Mouse (Mus musculus) common myeloid progenitor, adult 5-6 weeks (primary cell): ENCODE measurements around the gene Myo3b. TPM values are rescaled to one million over a fixed set of nuclear protein-coding genes. Genes with fewer than 3 reads are reported as not detected.

ENCODE experiments used
- ATAC-seq: replicated peaks from 2 replicates; pipeline ENCODE4 v1.8.0; 2016; ENCODE audit warnings: low read depth, mild to moderate bottlenecking, moderate TSS enrichment, inconsistent platforms; ENCODE audit not compliant: poor library complexity, severe bottlenecking
- total RNA-seq: library from RNA; stranded (forward); fragments of 200-1000, 187-1606 nt; gene quantifications from 2 replicates; pipeline ENCODE4 v1.2.3, GENCODE M21; 2017

Gene Myo3b
- total RNA-seq, 1 experiment from 2014 or later = not detected

- no peak for ATAC-seq
Measured at GRCm38 (mm10) chr2:70339501-70339900, 300.6 kb downstream of the Myo3b start.

GRCm38 (mm10) chr2:70340224-70340623, 301.3 kb downstream of the Myo3b start:
- ATAC-seq = no peak

GRCm38 (mm10) chr2:70345126-70345525, 306.2 kb downstream of the Myo3b start:
- no peak for ATAC-seq

GRCm38 (mm10) chr2:70347511-70347910, 308.6 kb downstream of the Myo3b start:
- no peak for ATAC-seq

GRCm38 (mm10) chr2:70348793-70349553, 310.0 kb downstream of the Myo3b start:
- ATAC-seq = no peak

- ATAC-seq = no peak
Measured at GRCm38 (mm10) chr2:70352435-70353165, 313.7 kb downstream of the Myo3b start.

- no peak for ATAC-seq
Measured at GRCm38 (mm10) chr2:70354056-70354455, 315.1 kb downstream of the Myo3b start.

GRCm38 (mm10) chr2:70355026-70355425, 316.1 kb downstream of the Myo3b start:
- ATAC-seq = no peak

GRCm38 (mm10) chr2:70369421-70369820, 330.5 kb downstream of the Myo3b start:
- no peak for ATAC-seq

- no peak for ATAC-seq
Measured at GRCm38 (mm10) chr2:70379341-70379740, 340.4 kb downstream of the Myo3b start.

- ATAC-seq = no peak
Measured at GRCm38 (mm10) chr2:70379939-70380338, 341.0 kb downstream of the Myo3b start.

GRCm38 (mm10) chr2:70388645-70389044, 349.7 kb downstream of the Myo3b start:
- ATAC-seq = no peak

GRCm38 (mm10) chr2:70389162-70389561, 350.2 kb downstream of the Myo3b start:
- ATAC-seq = no peak

GRCm38 (mm10) chr2:70397734-70398276, 358.9 kb downstream of the Myo3b start:
- ATAC-seq = no peak

- ATAC-seq = no peak
Measured at GRCm38 (mm10) chr2:70399441-70400115, 360.7 kb downstream of the Myo3b start.

GRCm38 (mm10) chr2:70400321-70400720, 361.4 kb downstream of the Myo3b start:
- no peak for ATAC-seq

GRCm38 (mm10) chr2:70404301-70404700, 365.4 kb downstream of the Myo3b start:
- no peak for ATAC-seq

- ATAC-seq = no peak
Measured at GRCm38 (mm10) chr2:70406846-70407245, 367.9 kb downstream of the Myo3b start.

- ATAC-seq = no peak
Measured at GRCm38 (mm10) chr2:70407729-70408128, 368.8 kb downstream of the Myo3b start.

GRCm38 (mm10) chr2:70410298-70410885, 371.5 kb downstream of the Myo3b start:
- ATAC-seq = no peak
